Mouse (Mus musculus): Measurements from ENCODE around the gene Siva1. TPM values are rescaled to one million over a fixed set of nuclear protein-coding genes. Genes with fewer than 3 reads are reported as not detected.

The Siva1 gene
- total and polyA plus RNA-seq, 2 experiments from 2014 or later: 62.2 to 107 TPM

DNA sequence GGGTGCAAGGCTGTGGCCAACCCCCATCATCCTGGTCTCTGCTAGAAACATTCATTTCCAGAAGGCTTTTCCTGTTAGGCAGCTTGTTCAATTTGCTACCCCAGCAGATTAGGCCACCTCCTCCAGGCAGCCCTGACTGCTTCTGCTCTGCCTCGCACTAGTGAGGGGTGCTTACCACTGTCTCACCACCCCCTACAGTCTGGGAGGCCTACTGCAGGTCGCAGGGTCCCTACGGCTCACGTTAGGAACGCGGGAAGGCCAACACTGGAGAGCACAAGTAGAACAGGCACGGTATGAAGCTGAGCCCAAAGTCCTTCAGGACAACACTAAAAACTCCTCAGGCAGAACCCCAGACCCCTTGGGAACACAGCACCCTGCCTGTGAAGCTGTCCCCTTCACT, 27.4 kb downstream of the Siva1 start:
- Histone ChIP-seq H3K9me3 (replicated peaks; ENCODE audit: control insufficient read depth, low read length) (no peaks in the 10 kb centered on the region), H3K36me3 (replicated peaks; ENCODE audit: control insufficient read depth, insufficient read depth, low read length) (peaks cover 34% of the 10 kb centered on the region), H3K4me1 (ENCODE audit: control insufficient read depth, insufficient read depth) (peaks cover 57% of the 10 kb centered on the region), H3K4me3 (ENCODE audit: low read depth, low read length) (peak overlapping the region; percentile 74), H3K9ac (replicated peaks; ENCODE audit: low read depth, low read length) (peak overlapping the region; percentile 95; the same call in 1 of the 2 replicates), H3K27ac (ENCODE audit: low read depth) (peak overlapping the region; percentile 94), H3K27me3 (ENCODE audit: control insufficient read depth, insufficient read depth, low read length) (no peaks in the 10 kb centered on the region), H3K4me2 (ENCODE audit: low read depth, low read length) (peak overlapping the region; percentile 80)
- WGBS: 60% methylated on average over 7 of the region's 7 CpGs
- peak; percentile 13; the same call in 1 of the 2 replicates for TF ChIP-seq CTCF (IDR thresholded peaks at IDR 0.05; ENCODE audit: low read depth)
- TF ChIP-seq EP300 (IDR thresholded peaks at IDR 0.05; ENCODE audit: low read depth): no peak
- ATAC-seq (ENCODE audit: insufficient read depth, low read depth) (no peak), DNase-seq (ENCODE audit: low spot score) (peak; percentile 35)

DNA sequence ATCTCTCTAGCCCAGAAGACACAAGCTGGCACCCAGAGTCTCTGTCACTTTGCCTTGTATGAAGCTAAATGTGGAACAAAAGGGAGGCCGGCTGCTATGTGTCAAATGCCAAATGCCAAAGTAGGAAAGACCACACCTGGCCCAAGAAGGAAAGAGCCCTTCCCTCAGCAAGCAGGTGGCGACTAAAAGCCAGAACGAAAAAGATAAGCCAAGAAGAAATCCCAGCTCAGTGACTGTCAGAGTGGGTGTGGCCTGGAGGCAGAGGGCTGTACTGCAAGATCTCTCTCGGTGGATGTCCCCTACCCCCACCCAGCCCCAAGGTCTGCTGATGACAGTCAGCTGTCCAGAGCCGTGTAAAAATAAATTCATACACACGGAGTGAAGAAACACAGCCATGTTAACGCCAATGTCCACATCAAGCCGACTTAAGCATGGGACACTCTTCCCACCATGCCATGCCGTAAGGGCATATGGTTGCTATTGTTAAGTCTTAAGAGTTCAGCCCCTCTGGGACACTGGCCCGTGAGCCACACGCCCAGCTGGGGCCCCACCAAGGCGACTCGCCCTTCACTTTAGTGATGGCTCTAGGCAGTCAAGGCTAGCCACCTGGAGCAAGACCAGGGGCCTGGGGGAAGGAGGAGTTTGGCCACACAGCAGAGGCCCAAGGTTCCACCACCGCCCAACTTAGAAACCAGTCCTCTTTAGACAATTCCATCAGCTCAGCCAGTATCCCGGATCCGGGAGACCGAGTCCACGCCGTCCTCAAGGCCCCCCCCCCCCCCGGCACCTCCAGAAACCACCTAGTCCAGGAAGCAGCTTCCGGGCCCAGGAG, 28.5 kb downstream of the Siva1 start:
- H3K36me3 ChIP-seq (replicated peaks; ENCODE audit: control insufficient read depth, insufficient read depth, low read length): peaks cover 31% of the 10 kb centered on the region
- 3% methylated on average over 19 of the region's 21 CpGs for WGBS
- TF ChIP-seq CTCF (IDR thresholded peaks at IDR 0.05; ENCODE audit: low read depth) (no peak), EP300 (IDR thresholded peaks at IDR 0.05; ENCODE audit: low read depth) (no peak)
- peak overlapping the region; percentile 94 for H3K27ac ChIP-seq (ENCODE audit: low read depth)
- no peaks in the 10 kb centered on the region for H3K9me3 ChIP-seq (replicated peaks; ENCODE audit: control insufficient read depth, low read length)
- no peaks in the 10 kb centered on the region for H3K27me3 ChIP-seq (ENCODE audit: control insufficient read depth, insufficient read depth, low read length)
- peak; percentile 57 for ATAC-seq (ENCODE audit: insufficient read depth, low read depth)
- peak; percentile 76 for DNase-seq (ENCODE audit: low spot score)
- H3K4me1 ChIP-seq (ENCODE audit: control insufficient read depth, insufficient read depth): peaks cover 52% of the 10 kb centered on the region
- H3K4me3 ChIP-seq (ENCODE audit: low read depth, low read length): peak overlapping the region; percentile 74
- H3K9ac ChIP-seq (replicated peaks; ENCODE audit: low read depth, low read length): peak overlapping the region; percentile 95
- peak overlapping the region; percentile 80 for H3K4me2 ChIP-seq (ENCODE audit: low read depth, low read length)

DNA sequence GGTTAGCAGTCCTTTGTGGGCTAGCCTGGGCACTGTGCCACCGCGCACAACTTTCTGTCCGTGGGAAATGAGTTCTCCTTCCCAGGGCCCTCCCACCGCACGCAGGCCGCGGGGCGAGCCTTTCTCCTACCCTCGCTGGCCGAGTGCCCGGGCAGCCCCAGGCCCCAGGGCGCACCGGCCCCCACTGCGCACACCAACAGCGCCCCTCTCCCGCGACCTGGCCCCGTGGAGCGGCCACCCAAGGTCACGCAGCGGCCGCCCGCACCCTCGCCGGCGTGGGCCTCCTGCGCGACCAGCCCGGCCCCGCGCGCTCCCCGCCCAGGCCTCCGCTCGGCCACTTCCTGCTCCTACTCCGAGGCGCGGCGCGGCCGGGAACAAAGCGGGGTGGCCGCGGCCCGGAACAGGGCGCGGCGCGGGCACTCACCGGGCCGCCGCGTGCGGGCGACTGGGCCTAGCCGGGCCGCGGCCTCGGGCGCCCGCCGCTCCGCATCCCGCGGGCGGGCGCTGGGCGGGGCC, 29.2 kb downstream of the Siva1 start:
- H3K27ac ChIP-seq (ENCODE audit: low read depth): peak overlapping the region; percentile 94
- ATAC-seq (ENCODE audit: insufficient read depth, low read depth): peak; percentile 6; the same call in 1 of the 2 replicates
- under 1% methylated on average over 54 of the region's 68 CpGs for WGBS

DNA sequence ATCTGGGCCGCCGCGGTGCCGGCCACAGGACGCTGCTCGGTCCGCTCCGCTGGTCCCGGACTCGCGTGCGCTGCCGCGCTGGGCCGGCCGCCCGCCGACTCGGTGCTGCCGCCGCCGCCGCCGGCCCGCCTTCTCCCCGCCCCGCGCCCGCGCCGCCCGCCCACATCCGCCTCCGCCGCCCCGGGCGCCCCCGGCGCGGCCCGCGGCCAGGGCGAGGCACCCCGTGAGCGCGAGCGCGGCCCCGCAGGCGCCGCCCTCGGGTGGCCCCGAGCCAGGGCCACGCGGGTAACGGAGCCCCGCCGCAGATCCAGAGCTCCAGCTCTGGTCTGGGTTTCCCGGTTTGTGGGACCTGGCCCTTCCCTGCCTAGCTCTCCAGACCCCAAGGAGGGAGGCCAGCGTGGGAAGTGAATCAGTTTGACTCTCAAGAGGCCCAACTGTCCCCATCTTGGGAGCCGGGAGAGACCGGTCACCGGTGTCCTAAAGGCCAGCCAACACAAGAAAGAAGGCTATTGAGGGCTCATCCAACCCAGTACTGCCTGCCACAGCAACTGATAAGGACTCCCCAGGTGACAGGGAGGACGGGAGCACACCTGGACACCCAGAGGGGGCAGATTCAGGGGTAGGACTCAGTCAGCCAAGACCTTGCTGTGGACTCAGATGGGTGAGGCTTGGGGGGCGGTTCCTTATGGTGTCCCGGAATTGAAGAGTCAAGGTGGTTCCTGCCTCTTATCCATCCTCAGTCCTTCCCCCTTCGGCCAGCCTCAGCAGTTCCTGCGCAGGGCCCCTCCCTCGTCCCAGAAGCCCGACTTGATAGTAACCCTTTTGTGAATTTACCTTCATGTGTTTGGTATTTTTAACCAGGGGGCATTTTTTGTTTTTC, 29.9 kb downstream of the Siva1 start, which contains the start of gene Akt1:
Gene Akt1 (minus strand): TSS at position 753 of the 880 bp plus-strand sequence.
- no peak for TF ChIP-seq EP300 (IDR thresholded peaks at IDR 0.05; ENCODE audit: low read depth)
- TF ChIP-seq CTCF (IDR thresholded peaks at IDR 0.05; ENCODE audit: low read depth): no peak
- 1% methylated on average over 52 of the region's 70 CpGs for WGBS
- peak; percentile 39 for DNase-seq (ENCODE audit: low spot score)
- Histone ChIP-seq H3K9ac (replicated peaks; ENCODE audit: low read depth, low read length) (peak within 1 kb of the TSS; percentile 95), H3K27me3 (ENCODE audit: control insufficient read depth, insufficient read depth, low read length) (no peaks in the 10 kb centered on the region), H3K4me2 (ENCODE audit: low read depth, low read length) (peak within 1 kb of the TSS; percentile 80), H3K27ac (ENCODE audit: low read depth) (peak within 1 kb of the TSS; percentile 94), H3K36me3 (replicated peaks; ENCODE audit: control insufficient read depth, insufficient read depth, low read length) (peaks cover 17% of the 10 kb centered on the region), H3K4me3 (ENCODE audit: low read depth, low read length) (peak within 1 kb of the TSS; percentile 74), H3K9me3 (replicated peaks; ENCODE audit: control insufficient read depth, low read length) (no peaks in the 10 kb centered on the region), H3K4me1 (ENCODE audit: control insufficient read depth, insufficient read depth) (peaks cover 41% of the 10 kb centered on the region)
- peak; percentile 27 for ATAC-seq (ENCODE audit: insufficient read depth, low read depth)

More for the DNA sequence above, 29.2 kb downstream of the Siva1 start:
- peak overlapping the region; percentile 74 for H3K4me3 ChIP-seq (ENCODE audit: low read depth, low read length)
- peak; percentile 27 for DNase-seq (ENCODE audit: low spot score)
- H3K36me3 ChIP-seq (replicated peaks; ENCODE audit: control insufficient read depth, insufficient read depth, low read length): peaks cover 24% of the 10 kb centered on the region
- TF ChIP-seq EP300 (IDR thresholded peaks at IDR 0.05; ENCODE audit: low read depth) (no peak), CTCF (IDR thresholded peaks at IDR 0.05; ENCODE audit: low read depth) (no peak)
- no peaks in the 10 kb centered on the region for H3K27me3 ChIP-seq (ENCODE audit: control insufficient read depth, insufficient read depth, low read length)
- peaks cover 46% of the 10 kb centered on the region for H3K4me1 ChIP-seq (ENCODE audit: control insufficient read depth, insufficient read depth)
- H3K4me2 ChIP-seq (ENCODE audit: low read depth, low read length): peak overlapping the region; percentile 80
- H3K9ac ChIP-seq (replicated peaks; ENCODE audit: low read depth, low read length): peak overlapping the region; percentile 95
- H3K9me3 ChIP-seq (replicated peaks; ENCODE audit: control insufficient read depth, low read length): no peaks in the 10 kb centered on the region

All from heart, postnatal 0 days (tissue).